Mouse (Mus musculus): Measurements from ENCODE around the gene Gm20773. TPM values are rescaled to one million over a fixed set of nuclear protein-coding genes. Genes with fewer than 3 reads are reported as not detected.
"Not testable (repeated sequence)": the region's sequence is repeated elsewhere in the genome, so short reads cannot be mapped to it uniquely, and the experiment has no call there.

Gene Gm20773
- not detected in 2 replicates for polyA plus RNA-seq (2014; fragmentation: Nextera tagmentation; extraction: Ambion mirVana)

DNA sequence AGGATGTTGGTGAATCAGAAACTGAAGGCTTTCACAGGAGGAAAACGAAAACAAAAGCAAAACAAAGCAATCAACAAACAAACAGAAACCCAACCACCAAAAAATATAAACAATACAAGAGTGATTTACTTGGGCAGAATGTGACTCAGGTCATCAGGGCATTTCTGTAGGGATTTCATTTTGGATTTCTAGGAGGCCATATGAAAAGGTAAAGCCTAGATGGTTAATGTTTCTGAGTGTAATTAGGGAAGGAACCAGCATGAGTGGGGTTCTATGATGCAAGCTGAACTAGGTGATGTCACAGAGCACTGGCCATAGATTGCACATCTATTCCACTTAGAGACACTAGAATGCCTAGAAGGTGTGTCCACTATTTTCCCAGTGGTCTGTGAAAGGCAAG lies at the start of gene Gm20773:
Gene Gm20773 (plus strand): TSS at position 301 of the 400 bp plus-strand sequence.
- whole genome bisulfite sequencing: no CpG with 5 or more reads among the region's 1 CpGs
- H3K36me3 ChIP-seq (ENCODE audit: control insufficient read depth, insufficient read depth, low read length); ATAC-seq (ENCODE audit: insufficient number of reproducible peaks, insufficient read depth, low FRiP score, low read depth); H3K4me3 ChIP-seq (ENCODE audit: low read depth, low read length); H3K4me1 ChIP-seq (ENCODE audit: control insufficient read depth, insufficient read depth, low read length); H3K27ac ChIP-seq (ENCODE audit: low read length); H3K4me2 ChIP-seq (replicated peaks; ENCODE audit: low read depth, low read length); H3K9me3 ChIP-seq (ENCODE audit: control insufficient read depth, low read depth, low read length); H3K9ac ChIP-seq (replicated peaks; ENCODE audit: low read depth, low read length); H3K27me3 ChIP-seq (ENCODE audit: control insufficient read depth, insufficient read depth, low read length): not testable (repeated sequence)

DNA sequence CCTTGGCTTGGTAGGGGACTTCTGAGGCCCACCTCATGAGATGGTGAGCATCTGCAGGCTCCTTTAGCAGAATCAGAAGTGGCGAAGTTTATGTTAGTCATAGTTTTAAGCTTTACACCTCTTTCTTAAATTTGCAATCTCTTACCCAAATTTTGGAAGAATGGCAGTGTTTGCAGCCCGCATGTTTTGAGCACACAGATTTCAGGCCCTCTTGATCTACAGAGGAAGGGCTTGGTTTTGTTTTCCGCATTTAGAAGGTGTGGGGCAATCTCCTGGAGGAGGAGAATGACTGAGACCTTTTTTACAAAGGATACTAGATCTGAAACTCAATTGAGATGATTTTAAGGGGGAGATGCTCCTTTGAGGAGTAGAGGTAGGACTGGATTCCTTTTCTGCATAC lies 28.3 kb upstream of the Gm20773 start, which contains the start of gene Gm21866:
Gene Gm21866 (minus strand): TSS at position 101 of the 400 bp plus-strand sequence.
- 100% methylated on average over 1 of the region's 3 CpGs for WGBS
- not testable (repeated sequence) for H3K36me3 ChIP-seq (ENCODE audit: control insufficient read depth, insufficient read depth, low read length); H3K4me2 ChIP-seq (replicated peaks; ENCODE audit: low read depth, low read length); ATAC-seq (ENCODE audit: insufficient number of reproducible peaks, insufficient read depth, low FRiP score, low read depth); H3K4me1 ChIP-seq (ENCODE audit: control insufficient read depth, insufficient read depth, low read length); H3K4me3 ChIP-seq (ENCODE audit: low read depth, low read length); H3K27ac ChIP-seq (ENCODE audit: low read length); H3K9ac ChIP-seq (replicated peaks; ENCODE audit: low read depth, low read length); H3K27me3 ChIP-seq (ENCODE audit: control insufficient read depth, insufficient read depth, low read length); H3K9me3 ChIP-seq (ENCODE audit: control insufficient read depth, low read depth, low read length)

Other genes with a start within 250 kb of the Gm20773 start
- gene Gm21440, start 241.6 kb upstream of the Gm20773 start, polyA plus RNA-seq (2014; fragmentation: Nextera tagmentation; extraction: Ambion mirVana): not detected in 2 replicates
- gene Gm21454, start 241.6 kb upstream of the Gm20773 start, polyA plus RNA-seq (2014; fragmentation: Nextera tagmentation; extraction: Ambion mirVana): not detected in 2 replicates
- gene Gm21725, start 145.0 kb upstream of the Gm20773 start, polyA plus RNA-seq (2014; fragmentation: Nextera tagmentation; extraction: Ambion mirVana): not detected in 2 replicates
- gene Gm21866, start 28.4 kb upstream of the Gm20773 start, polyA plus RNA-seq (2014; fragmentation: Nextera tagmentation; extraction: Ambion mirVana): not detected in 2 replicates

Measured in stomach, embryonic 14.5 days (tissue).